Comparison of ENCODE assay signal across 8 mouse cellular contexts in the genomic region with DNA sequence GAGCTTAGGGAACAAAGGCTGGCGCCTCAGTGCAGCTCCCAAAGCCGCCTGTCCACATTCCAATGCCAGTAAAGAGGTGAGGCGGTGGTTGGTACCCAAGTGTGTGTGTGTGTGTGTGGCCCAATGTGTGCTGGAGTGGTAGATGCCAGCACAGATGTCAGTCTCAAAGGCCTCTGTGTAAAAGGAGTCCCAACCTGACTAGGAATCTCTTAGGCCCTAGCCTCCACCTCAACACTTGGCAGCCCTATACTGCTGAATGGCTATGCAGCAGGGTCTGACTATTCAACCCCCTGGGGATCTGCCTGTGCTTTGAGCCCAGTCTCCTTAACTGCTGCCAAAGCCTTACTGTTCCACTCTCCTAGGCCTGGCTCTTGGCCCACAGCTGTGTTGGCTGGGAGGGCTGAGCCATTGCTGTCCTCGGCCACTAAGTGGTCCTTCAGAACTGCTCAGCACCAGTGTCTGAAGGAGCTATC. TPM values are rescaled to one million over a fixed set of nuclear protein-coding genes. Genes with fewer than 3 reads are reported as not detected.
DNase-seq lines count a peak whose midpoint lies in the region; ATAC-seq lines count a peak whose summit lies in the region.

No protein-coding gene starts in this region.

- H3K27ac ChIP-seq in forebrain, embryonic 15.5 days (replicated peaks), result 0 out of 2 replicates have a peak overlapping the region, but pooled peaks have one; percentile 3
- H3K27ac ChIP-seq in forebrain, embryonic 13.5 days, result no peak overlapping the region
- no peak overlapping the region for H3K27ac ChIP-seq in midbrain, embryonic 16.5 days (ENCODE audit: low read length)

- no peak overlapping the region for H3K9ac ChIP-seq in forebrain, embryonic 15.5 days (replicated peaks)
- no peak overlapping the region for H3K9ac ChIP-seq in forebrain, embryonic 13.5 days
- no peak overlapping the region for H3K9ac ChIP-seq in midbrain, embryonic 16.5 days (ENCODE audit: low read depth, low read length)

- 66% methylated on average over 4 of the region's 4 CpGs for WGBS in forebrain, embryonic 15.5 days
- WGBS in forebrain, embryonic 13.5 days, result 84% methylated on average over 4 of the region's 4 CpGs
- WGBS in midbrain, embryonic 16.5 days, result 89% methylated on average over 4 of the region's 4 CpGs

- H3K36me3 ChIP-seq in forebrain, embryonic 15.5 days, result peaks cover 42% of the 10 kb centered on the region
- peaks cover 72% of the 10 kb centered on the region for H3K36me3 ChIP-seq in forebrain, embryonic 13.5 days (ENCODE audit: poor library complexity, severe bottlenecking)
- H3K36me3 ChIP-seq in midbrain, embryonic 16.5 days (ENCODE audit: control insufficient read depth, insufficient read depth, low read length), result peaks cover 29% of the 10 kb centered on the region

- no peak overlapping the region for H3K4me2 ChIP-seq in forebrain, embryonic 15.5 days (replicated peaks)
- no peak overlapping the region for H3K4me2 ChIP-seq in forebrain, embryonic 13.5 days
- no peak overlapping the region for H3K4me2 ChIP-seq in midbrain, embryonic 16.5 days (ENCODE audit: low read length)

- intact Hi-C loops in heart, postnatal 36 days (cut with DNase I), result no loop called here

- no peaks in the 10 kb centered on the region for H3K27me3 ChIP-seq in forebrain, embryonic 15.5 days
- no peaks in the 10 kb centered on the region for H3K27me3 ChIP-seq in forebrain, embryonic 13.5 days
- H3K27me3 ChIP-seq in midbrain, embryonic 16.5 days (ENCODE audit: control insufficient read depth, insufficient read depth, low read depth, low read length), result no peaks in the 10 kb centered on the region

- peak; percentile 53 for DNase-seq in right cerebral cortex, postnatal 4 days
- no peak for DNase-seq in right cerebral cortex, adult 2 months (ENCODE audit: low spot score in 2 of 2)
- DNase-seq in heart, postnatal 36 days, result peak; percentile 72 to 75
- no peak for DNase-seq in B cell, adult 2 months
- DNase-seq in spleen, adult 12 weeks (ENCODE audit: low spot score), result no peak

- ATAC-seq in forebrain, embryonic 15.5 days (replicated peaks), result peak; percentile 51
- ATAC-seq in forebrain, embryonic 13.5 days, result no peak
- ATAC-seq in midbrain, embryonic 16.5 days, result peak; percentile 59

- H3K9me3 ChIP-seq in forebrain, embryonic 15.5 days, result no peaks in the 10 kb centered on the region
- H3K9me3 ChIP-seq in forebrain, embryonic 13.5 days (replicated peaks), result no peaks in the 10 kb centered on the region
- H3K9me3 ChIP-seq in midbrain, embryonic 16.5 days (replicated peaks; ENCODE audit: control insufficient read depth, low read length, poor library complexity, severe bottlenecking), result no peaks in the 10 kb centered on the region

- H3K4me3 ChIP-seq in forebrain, embryonic 15.5 days, result no peak overlapping the region
- no peak overlapping the region for H3K4me3 ChIP-seq in forebrain, embryonic 13.5 days
- no peak overlapping the region for H3K4me3 ChIP-seq in midbrain, embryonic 16.5 days (ENCODE audit: low read depth, low read length)

- no peaks in the 10 kb centered on the region for H3K4me1 ChIP-seq in forebrain, embryonic 15.5 days
- no peaks in the 10 kb centered on the region for H3K4me1 ChIP-seq in forebrain, embryonic 13.5 days
- H3K4me1 ChIP-seq in midbrain, embryonic 16.5 days (ENCODE audit: control insufficient read depth, insufficient read depth, low read length), result no peaks in the 10 kb centered on the region

RNA-seq across cellular contexts. Expression of gene Lime1, which starts 5.1 kb away (rescaled TPM):
- polyA plus RNA-seq in forebrain, embryonic 15.5 days (2015; fragmentation: Nextera tagmentation; extraction: Ambion mirVana), result 45.7 and 45.9 TPM in 2 replicates
- 33.1 and 37.1 TPM in 2 replicates for polyA plus RNA-seq in forebrain, embryonic 13.5 days (2015; fragmentation: Nextera tagmentation; extraction: Ambion mirVana)
- 1 to 10 TPM; 5.1 to 6.7 TPM for total RNA-seq in heart, postnatal 36 days (2021)
- 61.4 and 65.9 TPM in 2 replicates for polyA plus RNA-seq in midbrain, embryonic 16.5 days (2015; fragmentation: Nextera tagmentation; extraction: Ambion mirVana)

RNA-seq across cellular contexts. Expression of gene Arfrp1, which starts 19.8 kb away (rescaled TPM):
- 98.3 and 98.4 TPM in 2 replicates for polyA plus RNA-seq in forebrain, embryonic 15.5 days (2015; fragmentation: Nextera tagmentation; extraction: Ambion mirVana)
- polyA plus RNA-seq in forebrain, embryonic 13.5 days (2015; fragmentation: Nextera tagmentation; extraction: Ambion mirVana), result 90.5 and 98.2 TPM in 2 replicates
- 10 to 100 TPM; 52.2 to 55.4 TPM for total RNA-seq in heart, postnatal 36 days (2021)
- 84.7 and 93.0 TPM in 2 replicates for polyA plus RNA-seq in midbrain, embryonic 16.5 days (2015; fragmentation: Nextera tagmentation; extraction: Ambion mirVana)

RNA-seq across cellular contexts. Expression of gene Zgpat, which starts 20.2 kb away (rescaled TPM):
- 82.1 TPM in 2 replicates for polyA plus RNA-seq in forebrain, embryonic 15.5 days (2015; fragmentation: Nextera tagmentation; extraction: Ambion mirVana)
- polyA plus RNA-seq in forebrain, embryonic 13.5 days (2015; fragmentation: Nextera tagmentation; extraction: Ambion mirVana), result 54.6 and 58.5 TPM in 2 replicates
- 10 to 100 TPM; 17.6 to 22.3 TPM for total RNA-seq in heart, postnatal 36 days (2021)
- polyA plus RNA-seq in midbrain, embryonic 16.5 days (2015; fragmentation: Nextera tagmentation; extraction: Ambion mirVana), result 88.7 and 94.5 TPM in 2 replicates

Comparison
In these comparisons a context has a peak if more than half of its experiments do, and no peak if none do; other contexts are left out.
1. DNase-seq: peak in right cerebral cortex, postnatal 4 days (single experiment) and heart, postnatal 36 days (2 of 2); none in right cerebral cortex, adult 2 months (0 of 2), B cell, adult 2 months (0 of 2) and spleen, adult 12 weeks (single experiment).